Mouse (Mus musculus): ENCODE data around the gene 4933415A04Rik.

DNA sequence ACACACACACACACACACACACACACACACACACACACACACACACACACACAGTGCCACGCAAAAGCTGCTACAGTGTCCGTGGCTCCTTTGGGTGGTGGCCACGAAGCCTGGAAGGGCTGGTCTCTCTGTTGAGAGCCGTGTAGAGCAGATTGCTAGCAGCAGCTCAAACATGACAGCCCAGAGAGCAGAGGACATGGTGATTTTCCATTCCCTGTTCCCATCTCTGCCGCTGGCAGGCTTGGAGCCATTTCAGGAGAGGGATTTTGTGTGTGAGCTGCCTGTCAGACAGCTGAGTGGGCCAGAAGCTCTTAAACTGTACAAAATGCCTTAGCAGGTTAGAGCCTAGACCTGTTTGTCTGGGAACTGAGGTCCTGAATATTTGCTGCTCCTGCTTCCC lies 20.1 kb upstream of the 4933415A04Rik start:
- no peak for TF ChIP-seq GATA1 (IDR thresholded peaks at IDR 0.05; ENCODE audit: low read length)
- TF ChIP-seq TAL1 (IDR thresholded peaks at IDR 0.05; ENCODE audit: low read length), result no peak

All from erythroblast, embryonic 14.5 days (primary cell).